Mouse (Mus musculus): ENCODE results near the gene Ino80e. TPM values are rescaled to one million over a fixed set of nuclear protein-coding genes. Genes with fewer than 3 reads are reported as not detected.

Gene Ino80e
- polyA plus RNA-seq, 1 experiment: 104 TPM

DNA sequence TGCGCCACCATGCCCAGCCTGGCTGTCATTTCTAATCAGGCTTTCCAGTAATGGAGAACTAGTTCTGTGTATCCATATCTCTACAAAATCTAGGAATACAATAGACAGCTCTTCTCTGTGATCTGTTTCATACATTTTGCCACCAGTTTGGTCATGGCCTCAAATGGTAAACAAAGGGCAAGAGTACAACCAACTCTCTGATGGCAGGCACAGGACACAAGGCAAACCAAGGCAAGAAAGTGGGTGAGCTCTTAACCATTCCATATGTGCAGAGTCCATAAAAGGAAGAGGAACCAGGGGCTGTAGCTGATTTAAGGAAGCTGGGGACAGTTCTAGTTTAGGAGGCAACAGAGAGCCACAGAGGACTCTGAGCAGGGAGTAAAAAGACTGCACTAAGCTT, 15.1 kb upstream of the Ino80e start:
- H3K9ac ChIP-seq (ENCODE audit: low read depth, poor library complexity, severe bottlenecking): no peak overlapping the region
- H3K27ac ChIP-seq (ENCODE audit: insufficient read depth, low read length): no peak overlapping the region
- H3K4me3 ChIP-seq (ENCODE audit: low read depth, low read length): no peak overlapping the region
- no peaks in the 10 kb centered on the region for H3K9me3 ChIP-seq (replicated peaks; ENCODE audit: control insufficient read depth, insufficient read depth, low read length, poor library complexity, severe bottlenecking)
- TF ChIP-seq CTCF (IDR thresholded peaks at IDR 0.05; ENCODE audit: low read depth, low read length) (no peak), EP300 (IDR thresholded peaks at IDR 0.05; ENCODE audit: insufficient read depth, low read depth, low read length) (no peak), POLR2A (IDR thresholded peaks at IDR 0.05; ENCODE audit: insufficient read depth, low read length) (no peak)
- peaks cover 2% of the 10 kb centered on the region for H3K4me1 ChIP-seq (ENCODE audit: control insufficient read depth, insufficient read depth, low read length)
- H3K27me3 ChIP-seq (ENCODE audit: control insufficient read depth, insufficient read depth, low read length, poor library complexity, severe bottlenecking): no peaks in the 10 kb centered on the region
- peaks cover 65% of the 10 kb centered on the region for H3K36me3 ChIP-seq (ENCODE audit: control insufficient read depth, insufficient read depth, low read length, poor library complexity, severe bottlenecking)

DNA sequence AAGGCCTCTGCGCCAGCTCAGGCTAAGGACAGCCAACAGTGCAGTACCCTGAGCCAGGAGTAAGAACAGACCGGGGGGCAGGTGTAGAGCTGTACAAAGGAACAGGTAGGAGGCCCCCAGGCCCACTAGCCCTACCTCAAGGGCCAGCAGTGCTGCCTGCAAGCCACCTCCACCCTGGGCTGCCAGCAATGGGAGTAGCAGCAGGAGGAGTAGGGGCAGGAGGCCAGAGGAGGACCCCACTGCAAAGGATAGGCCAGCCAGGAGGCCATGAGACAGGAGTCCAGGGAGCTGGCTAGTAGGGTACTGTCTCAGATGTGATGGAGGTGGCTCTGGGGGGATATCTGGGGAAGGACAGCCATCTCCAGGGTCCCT, 8.3 kb upstream of the Ino80e start:
- no peak for TF ChIP-seq POLR2A (IDR thresholded peaks at IDR 0.05; ENCODE audit: insufficient read depth, low read length)
- no peak for TF ChIP-seq EP300 (IDR thresholded peaks at IDR 0.05; ENCODE audit: insufficient read depth, low read depth, low read length)
- no peak for TF ChIP-seq CTCF (IDR thresholded peaks at IDR 0.05; ENCODE audit: low read depth, low read length)
- no peaks in the 10 kb centered on the region for H3K9me3 ChIP-seq (replicated peaks; ENCODE audit: control insufficient read depth, insufficient read depth, low read length, poor library complexity, severe bottlenecking)
- no peak overlapping the region for H3K9ac ChIP-seq (ENCODE audit: low read depth, poor library complexity, severe bottlenecking)
- H3K36me3 ChIP-seq (ENCODE audit: control insufficient read depth, insufficient read depth, low read length, poor library complexity, severe bottlenecking): peaks cover 39% of the 10 kb centered on the region
- no peak overlapping the region for H3K4me3 ChIP-seq (ENCODE audit: low read depth, low read length)
- no peaks in the 10 kb centered on the region for H3K27me3 ChIP-seq (ENCODE audit: control insufficient read depth, insufficient read depth, low read length, poor library complexity, severe bottlenecking)
- H3K4me1 ChIP-seq (ENCODE audit: control insufficient read depth, insufficient read depth, low read length): no peaks in the 10 kb centered on the region
- no peak overlapping the region for H3K27ac ChIP-seq (ENCODE audit: insufficient read depth, low read length)

DNA sequence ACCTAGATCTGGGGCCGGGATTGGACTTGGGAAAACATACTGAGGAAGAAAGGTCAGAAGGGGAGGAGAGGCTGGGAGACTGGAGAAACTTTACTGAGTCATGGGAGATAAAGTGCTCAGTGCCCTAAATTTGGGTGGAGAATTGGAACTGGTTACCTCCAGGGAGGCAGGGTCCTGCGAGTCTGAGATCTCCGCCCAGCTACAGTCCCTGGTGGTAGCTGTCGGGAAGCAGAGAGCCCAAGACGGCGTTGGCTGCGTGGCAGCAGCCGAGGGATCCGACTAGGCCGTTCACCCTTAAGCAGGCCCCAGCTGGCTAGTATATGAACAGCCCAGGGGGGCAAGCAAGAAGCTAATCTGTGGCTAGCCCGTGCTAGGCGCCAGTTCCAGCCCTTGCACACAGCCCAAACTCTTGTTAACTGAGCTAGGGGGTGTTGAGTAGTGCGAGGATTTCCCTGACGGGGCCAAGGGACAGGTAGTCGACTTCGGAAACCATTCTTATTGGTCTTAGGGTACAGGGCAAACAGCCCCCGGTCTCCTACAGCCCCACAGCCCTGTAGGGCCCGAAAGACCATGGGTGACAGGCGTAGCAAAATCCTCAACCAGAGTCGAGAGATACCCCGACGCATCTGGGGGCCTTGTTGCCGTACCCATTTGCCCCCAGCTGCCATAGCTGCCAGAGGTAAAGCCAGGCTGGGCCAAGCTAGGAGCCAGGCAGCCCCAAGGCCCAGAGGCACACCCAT, 7.8 kb upstream of the Ino80e start:
- H3K27me3 ChIP-seq (ENCODE audit: control insufficient read depth, insufficient read depth, low read length, poor library complexity, severe bottlenecking): no peaks in the 10 kb centered on the region
- no peak for TF ChIP-seq POLR2A (IDR thresholded peaks at IDR 0.05; ENCODE audit: insufficient read depth, low read length)
- TF ChIP-seq EP300 (IDR thresholded peaks at IDR 0.05; ENCODE audit: insufficient read depth, low read depth, low read length): no peak
- TF ChIP-seq CTCF (IDR thresholded peaks at IDR 0.05; ENCODE audit: low read depth, low read length): no peak
- H3K27ac ChIP-seq (ENCODE audit: insufficient read depth, low read length): no peak overlapping the region
- no peaks in the 10 kb centered on the region for H3K4me1 ChIP-seq (ENCODE audit: control insufficient read depth, insufficient read depth, low read length)
- no peak overlapping the region for H3K9ac ChIP-seq (ENCODE audit: low read depth, poor library complexity, severe bottlenecking)
- peaks cover 38% of the 10 kb centered on the region for H3K36me3 ChIP-seq (ENCODE audit: control insufficient read depth, insufficient read depth, low read length, poor library complexity, severe bottlenecking)
- no peaks in the 10 kb centered on the region for H3K9me3 ChIP-seq (replicated peaks; ENCODE audit: control insufficient read depth, insufficient read depth, low read length, poor library complexity, severe bottlenecking)
- no peak overlapping the region for H3K4me3 ChIP-seq (ENCODE audit: low read depth, low read length)

DNA sequence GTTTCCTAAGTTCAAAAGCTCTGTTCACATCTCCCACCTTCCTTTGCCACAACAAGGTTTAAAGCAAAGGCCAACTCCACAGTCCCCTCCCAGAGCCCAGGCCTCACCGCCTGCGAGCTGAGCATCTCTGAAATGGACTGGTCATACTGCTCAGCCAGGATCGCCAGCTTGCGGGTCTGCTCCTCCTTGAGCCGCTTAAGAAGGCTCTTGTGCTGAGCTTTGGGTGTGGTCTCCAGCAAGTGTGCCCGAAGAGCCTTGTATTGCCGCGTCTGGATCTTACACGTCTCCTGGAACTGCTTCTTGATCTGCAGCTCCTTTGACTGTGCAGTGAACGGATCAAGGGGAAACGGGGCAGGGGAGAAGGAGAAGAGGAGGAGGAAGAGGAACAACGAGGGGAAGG, 5.8 kb upstream of the Ino80e start:
- Histone ChIP-seq H3K9ac (ENCODE audit: low read depth, poor library complexity, severe bottlenecking) (no peak overlapping the region), H3K4me3 (ENCODE audit: low read depth, low read length) (no peak overlapping the region), H3K27ac (ENCODE audit: insufficient read depth, low read length) (no peak overlapping the region), H3K27me3 (ENCODE audit: control insufficient read depth, insufficient read depth, low read length, poor library complexity, severe bottlenecking) (no peaks in the 10 kb centered on the region), H3K36me3 (ENCODE audit: control insufficient read depth, insufficient read depth, low read length, poor library complexity, severe bottlenecking) (peaks cover 37% of the 10 kb centered on the region), H3K4me1 (ENCODE audit: control insufficient read depth, insufficient read depth, low read length) (no peaks in the 10 kb centered on the region), H3K9me3 (replicated peaks; ENCODE audit: control insufficient read depth, insufficient read depth, low read length, poor library complexity, severe bottlenecking) (no peaks in the 10 kb centered on the region)
- TF ChIP-seq EP300 (IDR thresholded peaks at IDR 0.05; ENCODE audit: insufficient read depth, low read depth, low read length) (no peak), POLR2A (IDR thresholded peaks at IDR 0.05; ENCODE audit: insufficient read depth, low read length) (no peak), CTCF (IDR thresholded peaks at IDR 0.05; ENCODE audit: low read depth, low read length) (no peak)

DNA sequence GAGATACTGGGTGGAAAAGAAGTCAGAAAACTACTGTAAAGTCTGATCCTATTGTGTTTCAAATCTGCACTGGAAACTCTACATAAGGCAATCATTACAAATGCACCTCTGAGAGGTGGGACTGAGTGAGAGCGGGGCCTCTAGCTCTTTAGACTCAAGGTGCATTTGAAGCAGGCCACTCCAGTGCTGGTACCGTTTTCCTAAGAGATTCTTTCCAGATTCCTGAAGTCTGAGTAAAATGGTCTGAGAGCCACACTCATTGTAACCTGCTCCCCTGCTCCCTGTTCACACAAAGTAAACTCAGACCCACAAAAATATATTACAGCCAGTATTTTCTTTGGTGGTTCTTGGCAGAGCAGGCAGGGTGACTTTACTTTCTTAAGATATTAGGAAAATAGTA, 5.4 kb upstream of the Ino80e start:
- H3K36me3 ChIP-seq (ENCODE audit: control insufficient read depth, insufficient read depth, low read length, poor library complexity, severe bottlenecking): peaks cover 37% of the 10 kb centered on the region
- no peak for TF ChIP-seq EP300 (IDR thresholded peaks at IDR 0.05; ENCODE audit: insufficient read depth, low read depth, low read length)
- no peak for TF ChIP-seq CTCF (IDR thresholded peaks at IDR 0.05; ENCODE audit: low read depth, low read length)
- TF ChIP-seq POLR2A (IDR thresholded peaks at IDR 0.05; ENCODE audit: insufficient read depth, low read length): no peak

DNA sequence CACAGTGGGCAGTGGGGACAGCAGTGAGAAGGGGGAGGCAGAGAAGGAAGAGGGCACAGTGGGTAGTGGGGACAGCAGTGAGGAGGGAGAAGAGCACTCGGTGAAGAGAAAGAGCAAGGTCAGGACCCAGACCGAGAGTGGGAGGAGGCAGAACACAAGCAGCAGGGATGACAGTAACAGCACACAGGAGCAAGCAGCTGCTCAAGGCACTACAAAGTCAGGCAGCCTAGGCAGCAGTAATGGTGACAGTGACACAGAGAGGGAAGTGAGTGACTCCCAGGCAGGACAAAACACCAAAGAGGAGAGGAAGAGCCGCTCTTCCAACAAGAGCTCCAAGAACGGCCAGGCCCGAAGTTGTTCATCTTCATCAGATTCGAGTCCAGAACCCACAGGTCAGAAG, 1.6 kb upstream of the Ino80e start:
- no peak overlapping the region for H3K9ac ChIP-seq (ENCODE audit: low read depth, poor library complexity, severe bottlenecking)
- H3K27ac ChIP-seq (ENCODE audit: insufficient read depth, low read length): no peak overlapping the region
- no peaks in the 10 kb centered on the region for H3K27me3 ChIP-seq (ENCODE audit: control insufficient read depth, insufficient read depth, low read length, poor library complexity, severe bottlenecking)
- TF ChIP-seq EP300 (IDR thresholded peaks at IDR 0.05; ENCODE audit: insufficient read depth, low read depth, low read length) (no peak), POLR2A (IDR thresholded peaks at IDR 0.05; ENCODE audit: insufficient read depth, low read length) (no peak), CTCF (IDR thresholded peaks at IDR 0.05; ENCODE audit: low read depth, low read length) (no peak)
- no peak overlapping the region for H3K4me3 ChIP-seq (ENCODE audit: low read depth, low read length)
- H3K4me1 ChIP-seq (ENCODE audit: control insufficient read depth, insufficient read depth, low read length): no peaks in the 10 kb centered on the region
- no peaks in the 10 kb centered on the region for H3K9me3 ChIP-seq (replicated peaks; ENCODE audit: control insufficient read depth, insufficient read depth, low read length, poor library complexity, severe bottlenecking)
- peaks cover 30% of the 10 kb centered on the region for H3K36me3 ChIP-seq (ENCODE audit: control insufficient read depth, insufficient read depth, low read length, poor library complexity, severe bottlenecking)

More for the DNA sequence above, 5.4 kb upstream of the Ino80e start:
- Histone ChIP-seq H3K9me3 (replicated peaks; ENCODE audit: control insufficient read depth, insufficient read depth, low read length, poor library complexity, severe bottlenecking) (no peaks in the 10 kb centered on the region), H3K9ac (ENCODE audit: low read depth, poor library complexity, severe bottlenecking) (no peak overlapping the region), H3K27me3 (ENCODE audit: control insufficient read depth, insufficient read depth, low read length, poor library complexity, severe bottlenecking) (no peaks in the 10 kb centered on the region), H3K4me1 (ENCODE audit: control insufficient read depth, insufficient read depth, low read length) (no peaks in the 10 kb centered on the region), H3K4me3 (ENCODE audit: low read depth, low read length) (no peak overlapping the region), H3K27ac (ENCODE audit: insufficient read depth, low read length) (no peak overlapping the region)

All from ES-Bruce4 (cell line).